Mouse (Mus musculus): ENCODE data around the gene Mylip. TPM values are rescaled to one million over a fixed set of nuclear protein-coding genes. Genes with fewer than 3 reads are reported as not detected.
A peak's percentile ranks its signal among the peaks of the same experiment; 100 is the strongest.

Gene Mylip
- polyA plus RNA-seq, 1 experiment from 2014 or later, result 5.2 TPM

GRCm38 (mm10) chr13:45413066-45413465 lies 23.5 kb downstream of the Mylip start:
- H3K4me2 ChIP-seq (replicated peaks), result no peak overlapping the region
- H3K27me3 ChIP-seq, result no peaks in the 10 kb centered on the region
- 0 out of 2 replicates have a peak, but pooled peaks cover 5% of the 10 kb centered on the region for H3K36me3 ChIP-seq
- H3K27ac ChIP-seq (replicated peaks), result no peak overlapping the region
- H3K9me3 ChIP-seq, result no peaks in the 10 kb centered on the region
- H3K9ac ChIP-seq (replicated peaks), result no peak overlapping the region
- H3K4me1 ChIP-seq, result peaks cover 9% of the 10 kb centered on the region
- 95% methylated on average over 1 of the region's 1 CpGs for WGBS
- H3K4me3 ChIP-seq, result no peak overlapping the region
- ATAC-seq (replicated peaks), result no peak

- Histone ChIP-seq H3K4me2 (replicated peaks) (no peak overlapping the region), H3K9ac (replicated peaks) (no peak overlapping the region), H3K27ac (replicated peaks) (no peak overlapping the region), H3K9me3 (no peaks in the 10 kb centered on the region), H3K27me3 (0 out of 2 replicates have a peak, but pooled peaks cover 3% of the 10 kb centered on the region), H3K4me3 (no peak overlapping the region), H3K4me1 (peaks cover 9% of the 10 kb centered on the region), H3K36me3 (no peaks in the 10 kb centered on the region)
- no peak for ATAC-seq (replicated peaks)
- 70% methylated on average over 9 of the region's 9 CpGs for WGBS
Observed at GRCm38 (mm10) chr13:45414031-45414430, 24.5 kb downstream of the Mylip start.

DNA sequence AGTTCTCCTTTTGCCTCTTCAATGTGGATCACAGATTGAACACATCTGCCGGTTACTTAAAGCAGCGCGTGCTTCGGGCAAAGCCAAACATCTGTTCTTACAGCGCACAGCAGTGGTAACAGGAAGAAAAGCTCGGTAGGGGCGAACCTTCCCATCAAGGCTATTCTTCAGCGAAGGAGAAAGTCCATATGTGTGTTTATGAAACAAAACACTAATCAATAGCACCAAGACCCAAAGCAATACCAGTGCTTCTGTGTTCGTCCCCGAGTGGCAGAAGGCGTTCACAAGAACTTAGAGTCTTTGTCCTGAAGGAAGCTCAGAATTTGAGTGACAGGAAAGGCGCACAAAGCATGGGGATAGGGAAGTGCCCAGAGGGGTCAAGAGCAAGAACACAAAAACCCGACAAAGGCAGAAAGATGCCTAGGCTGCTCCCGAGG lies 27.1 kb downstream of the Mylip start:
- WGBS, result 19% methylated on average over 14 of the region's 14 CpGs
- 0 out of 2 replicates have a peak overlapping the region, but pooled peaks have one; percentile 22 for H3K9ac ChIP-seq (replicated peaks)
- ATAC-seq (replicated peaks), result no peak
- H3K9me3 ChIP-seq, result no peaks in the 10 kb centered on the region
- peak overlapping the region; percentile 36 for H3K4me2 ChIP-seq (replicated peaks)
- peaks cover 13% of the 10 kb centered on the region for H3K4me1 ChIP-seq
- H3K27ac ChIP-seq (replicated peaks), result no peak overlapping the region
- peak overlapping the region; percentile 21 for H3K4me3 ChIP-seq
- 0 out of 2 replicates have a peak, but pooled peaks cover 3% of the 10 kb centered on the region for H3K27me3 ChIP-seq
- H3K36me3 ChIP-seq, result no peaks in the 10 kb centered on the region

DNA sequence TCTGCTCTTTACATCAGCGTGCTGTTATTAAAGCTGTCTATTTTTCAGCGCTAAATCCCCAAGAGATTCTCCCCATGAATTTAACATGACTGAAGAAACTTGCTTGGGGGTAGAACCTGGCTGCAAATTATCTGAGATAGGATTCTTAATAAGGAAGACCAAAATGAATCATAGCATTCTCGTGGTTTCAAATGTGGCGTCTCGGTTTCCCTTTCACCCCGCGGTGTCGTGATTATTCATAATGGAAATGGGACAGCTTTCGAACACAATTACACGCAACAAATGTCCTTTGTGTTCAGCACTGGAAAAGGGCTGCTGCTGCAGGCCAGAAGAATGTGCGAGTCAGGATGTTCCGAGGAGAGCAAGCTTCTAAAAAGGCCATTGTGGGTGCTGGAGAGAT lies 29.4 kb downstream of the Mylip start:
- Histone ChIP-seq H3K9ac (replicated peaks) (no peak overlapping the region), H3K4me1 (peaks cover 29% of the 10 kb centered on the region), H3K9me3 (no peaks in the 10 kb centered on the region), H3K36me3 (no peaks in the 10 kb centered on the region), H3K4me2 (replicated peaks) (no peak overlapping the region), H3K27me3 (0 out of 2 replicates have a peak, but pooled peaks cover 3% of the 10 kb centered on the region), H3K27ac (replicated peaks) (peak overlapping the region; percentile 40; the same call in 1 of the 2 replicates), H3K4me3 (no peak overlapping the region)
- WGBS, result 47% methylated on average over 12 of the region's 12 CpGs
- no peak for ATAC-seq (replicated peaks)

- peak; percentile 85 for ATAC-seq (replicated peaks)
- H3K27ac ChIP-seq (replicated peaks), result no peak overlapping the region
- no peak overlapping the region for H3K4me3 ChIP-seq
- H3K4me1 ChIP-seq, result peaks cover 20% of the 10 kb centered on the region
- no peak overlapping the region for H3K9ac ChIP-seq (replicated peaks)
- no peaks in the 10 kb centered on the region for H3K36me3 ChIP-seq
- 0 out of 2 replicates have a peak, but pooled peaks cover 6% of the 10 kb centered on the region for H3K27me3 ChIP-seq
- 26% methylated on average over 13 of the region's 13 CpGs for WGBS
- H3K4me2 ChIP-seq (replicated peaks), result peak overlapping the region; percentile 12; the same call in 1 of the 2 replicates
- H3K9me3 ChIP-seq, result no peaks in the 10 kb centered on the region
Observed at GRCm38 (mm10) chr13:45422251-45422650, 32.7 kb downstream of the Mylip start.

DNA sequence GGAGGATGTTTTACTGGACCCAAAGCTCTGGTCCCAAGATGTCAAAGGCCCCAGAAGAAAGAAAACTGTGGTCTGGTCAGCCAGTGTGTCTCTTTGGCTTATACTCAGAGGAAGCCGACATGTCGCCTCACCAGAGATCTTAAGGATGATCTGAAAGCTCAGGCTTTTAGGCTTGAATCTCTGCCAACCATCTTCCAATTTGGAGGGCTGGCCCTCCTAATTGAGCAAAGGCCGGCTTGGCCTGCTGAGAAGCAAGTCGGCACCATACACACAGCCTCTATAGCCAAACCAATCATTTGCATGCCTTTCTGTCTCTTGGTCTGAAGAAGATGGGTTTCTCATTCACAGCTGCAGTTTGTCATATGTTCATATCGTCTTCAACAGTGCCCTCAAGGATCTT lies 33.2 kb downstream of the Mylip start:
- 20% methylated on average over 5 of the region's 5 CpGs for WGBS
- Histone ChIP-seq H3K9me3 (no peaks in the 10 kb centered on the region), H3K4me1 (peaks cover 20% of the 10 kb centered on the region), H3K4me2 (replicated peaks) (peak overlapping the region; percentile 12; the same call in 1 of the 2 replicates), H3K27me3 (0 out of 2 replicates have a peak, but pooled peaks cover 6% of the 10 kb centered on the region), H3K36me3 (no peaks in the 10 kb centered on the region), H3K4me3 (no peak overlapping the region), H3K9ac (replicated peaks) (no peak overlapping the region), H3K27ac (replicated peaks) (no peak overlapping the region)
- ATAC-seq (replicated peaks), result no peak

DNA sequence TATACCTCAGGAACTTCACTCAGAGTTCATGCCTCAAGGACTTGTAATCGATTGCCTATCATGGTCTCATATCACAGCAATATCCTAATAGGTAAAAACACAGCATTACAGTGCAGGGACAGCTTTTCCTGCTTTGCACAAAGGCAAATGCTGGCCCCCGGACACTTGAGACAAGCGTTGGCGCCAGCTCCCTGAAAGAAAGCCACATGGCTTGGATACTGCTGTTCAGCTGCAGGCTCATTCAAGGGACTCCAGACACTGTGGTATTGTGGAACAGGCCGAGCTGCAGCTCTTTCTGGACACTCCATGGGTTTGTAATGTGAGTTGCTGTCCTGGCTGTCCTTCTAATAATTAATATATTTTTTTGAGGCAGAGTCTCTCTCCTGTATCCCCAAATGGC lies 34.4 kb downstream of the Mylip start:
- WGBS, result 67% methylated on average over 5 of the region's 5 CpGs
- no peaks in the 10 kb centered on the region for H3K36me3 ChIP-seq
- no peak overlapping the region for H3K9ac ChIP-seq (replicated peaks)
- 0 out of 2 replicates have a peak, but pooled peaks cover 3% of the 10 kb centered on the region for H3K27me3 ChIP-seq
- H3K4me2 ChIP-seq (replicated peaks), result no peak overlapping the region
- H3K4me1 ChIP-seq, result peaks cover 20% of the 10 kb centered on the region
- H3K27ac ChIP-seq (replicated peaks), result no peak overlapping the region
- no peaks in the 10 kb centered on the region for H3K9me3 ChIP-seq
- ATAC-seq (replicated peaks), result no peak
- H3K4me3 ChIP-seq, result no peak overlapping the region

DNA sequence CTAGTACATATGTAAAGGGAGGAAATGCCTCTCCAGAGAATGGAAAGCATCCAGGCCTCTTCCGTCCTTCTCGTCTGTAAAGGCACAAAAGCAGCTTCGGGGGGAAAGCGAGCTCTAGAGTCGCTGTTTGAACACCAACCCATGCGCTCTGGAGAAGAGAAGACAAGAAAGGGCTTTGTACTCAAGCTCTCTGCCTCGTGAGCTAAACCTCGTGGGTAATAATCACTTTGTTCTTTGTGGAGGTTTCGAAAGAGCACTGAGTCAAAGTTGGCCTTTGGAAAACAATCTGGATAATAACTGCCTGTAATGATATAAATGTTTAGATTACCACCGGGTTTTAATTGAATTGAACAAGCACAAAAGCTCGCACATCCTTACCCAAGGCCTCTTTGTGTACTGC lies 39.7 kb downstream of the Mylip start:
- no peak overlapping the region for H3K27ac ChIP-seq (replicated peaks)
- 11% methylated on average over 11 of the region's 11 CpGs for WGBS
- no peak for ATAC-seq (replicated peaks)

DNA sequence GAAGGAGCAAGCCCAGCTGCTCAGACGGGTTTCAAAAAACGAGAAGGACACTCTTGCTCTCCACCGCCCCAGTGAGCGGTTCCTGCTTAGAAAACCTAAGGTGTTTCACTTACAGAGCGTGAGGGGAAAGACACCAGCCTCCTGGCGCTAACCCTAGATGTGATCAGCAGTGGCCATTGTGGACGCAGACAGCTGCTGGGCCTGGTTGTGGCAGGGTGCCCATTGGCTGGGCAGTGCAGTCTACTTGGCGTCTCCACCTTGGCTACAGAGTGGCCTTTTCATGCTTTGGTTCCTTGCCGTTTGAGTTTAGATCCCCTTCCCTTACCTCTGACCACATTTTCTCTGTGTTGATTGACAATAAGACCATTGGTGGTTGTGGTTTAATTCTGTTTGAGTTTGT lies 47.6 kb downstream of the Mylip start:
- no peak overlapping the region for H3K27ac ChIP-seq (replicated peaks)
- no peak overlapping the region for H3K4me2 ChIP-seq (replicated peaks)
- no peaks in the 10 kb centered on the region for H3K27me3 ChIP-seq
- ATAC-seq (replicated peaks), result no peak
- no peak overlapping the region for H3K4me3 ChIP-seq
- H3K9me3 ChIP-seq, result no peaks in the 10 kb centered on the region
- no peaks in the 10 kb centered on the region for H3K4me1 ChIP-seq
- WGBS, result 84% methylated on average over 9 of the region's 9 CpGs
- no peaks in the 10 kb centered on the region for H3K36me3 ChIP-seq
- H3K9ac ChIP-seq (replicated peaks), result no peak overlapping the region

More for the DNA sequence above, 39.7 kb downstream of the Mylip start:
- no peaks in the 10 kb centered on the region for H3K9me3 ChIP-seq
- H3K4me3 ChIP-seq, result no peak overlapping the region
- H3K4me1 ChIP-seq, result no peaks in the 10 kb centered on the region; the same call in 1 of the 2 replicates
- no peaks in the 10 kb centered on the region for H3K36me3 ChIP-seq
- H3K27me3 ChIP-seq, result 0 out of 2 replicates have a peak, but pooled peaks cover 3% of the 10 kb centered on the region
- H3K9ac ChIP-seq (replicated peaks), result no peak overlapping the region
- no peak overlapping the region for H3K4me2 ChIP-seq (replicated peaks)

DNA sequence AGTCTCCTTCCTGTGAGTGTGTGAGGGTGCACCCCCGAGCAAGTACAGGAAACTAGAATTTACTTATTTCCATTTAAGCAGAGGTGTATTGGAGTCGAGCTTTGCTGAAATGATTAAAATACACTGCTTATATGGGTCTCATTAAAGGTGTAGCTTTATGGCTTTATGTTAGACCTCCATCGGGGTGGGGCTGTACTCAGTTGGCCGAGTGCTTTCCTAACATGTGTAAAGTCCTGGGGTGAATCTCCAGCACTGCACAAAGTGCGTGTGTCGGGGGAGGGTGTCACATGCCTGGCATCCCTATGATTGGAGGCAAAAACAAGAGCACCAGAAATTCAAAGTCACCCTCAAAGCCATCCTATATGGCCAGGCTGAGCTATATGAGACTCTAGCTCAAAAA lies 49.3 kb downstream of the Mylip start:
- no peak for ATAC-seq (replicated peaks)
- no peak overlapping the region for H3K9ac ChIP-seq (replicated peaks)
- no peaks in the 10 kb centered on the region for H3K36me3 ChIP-seq
- H3K4me1 ChIP-seq, result no peaks in the 10 kb centered on the region
- H3K4me3 ChIP-seq, result no peak overlapping the region
- no peak overlapping the region for H3K4me2 ChIP-seq (replicated peaks)
- H3K9me3 ChIP-seq, result no peaks in the 10 kb centered on the region
- 88% methylated on average over 6 of the region's 6 CpGs for WGBS
- H3K27me3 ChIP-seq, result no peaks in the 10 kb centered on the region
- no peak overlapping the region for H3K27ac ChIP-seq (replicated peaks)

DNA sequence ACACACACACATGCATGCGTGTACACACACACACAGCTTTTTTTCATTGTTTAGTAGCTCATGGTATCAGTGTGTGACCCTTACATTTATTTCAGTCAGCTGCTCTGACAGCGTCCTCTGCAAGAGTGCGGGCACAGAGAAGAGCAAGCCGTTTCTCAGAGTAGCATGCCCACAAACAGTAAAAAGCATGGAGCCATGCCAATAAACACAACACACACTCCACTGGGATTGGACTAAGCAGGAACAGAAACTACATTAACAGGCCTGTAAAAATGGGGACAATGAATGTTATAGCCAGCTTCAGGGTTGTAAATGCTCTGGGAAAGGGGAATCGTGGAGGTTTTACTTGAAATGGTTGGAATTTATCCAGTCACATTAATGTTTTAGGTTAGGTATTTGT lies 50.7 kb downstream of the Mylip start:
- Histone ChIP-seq H3K36me3 (no peaks in the 10 kb centered on the region), H3K27ac (replicated peaks) (no peak overlapping the region), H3K4me1 (no peaks in the 10 kb centered on the region), H3K9ac (replicated peaks) (no peak overlapping the region), H3K27me3 (no peaks in the 10 kb centered on the region), H3K4me2 (replicated peaks) (no peak overlapping the region), H3K9me3 (no peaks in the 10 kb centered on the region), H3K4me3 (no peak overlapping the region)
- WGBS, result 72% methylated on average over 5 of the region's 5 CpGs
- ATAC-seq (replicated peaks), result no peak

DNA sequence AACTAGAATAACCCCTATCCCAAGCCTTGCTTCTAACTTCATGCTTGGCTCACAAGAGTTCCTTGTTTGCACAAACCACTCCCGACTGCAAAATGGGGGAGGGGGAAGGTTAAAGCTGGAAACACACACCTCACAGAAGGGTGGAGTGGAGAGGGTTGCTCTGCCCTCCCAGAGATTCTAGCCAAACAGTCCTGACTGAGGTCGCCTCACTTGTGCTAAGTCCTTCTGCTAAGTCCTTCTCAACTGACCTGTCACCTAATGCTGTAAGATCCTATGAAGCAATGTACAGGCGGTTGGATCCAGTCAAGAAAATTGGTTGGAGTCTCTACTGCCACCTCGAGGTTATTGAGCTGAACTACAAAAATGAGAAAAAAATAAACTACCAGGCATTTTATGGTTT lies 52.9 kb downstream of the Mylip start:
- Histone ChIP-seq H3K9me3 (no peaks in the 10 kb centered on the region), H3K4me1 (no peaks in the 10 kb centered on the region), H3K27me3 (no peaks in the 10 kb centered on the region), H3K4me3 (no peak overlapping the region), H3K9ac (replicated peaks) (no peak overlapping the region), H3K36me3 (no peaks in the 10 kb centered on the region), H3K4me2 (replicated peaks) (no peak overlapping the region), H3K27ac (replicated peaks) (no peak overlapping the region)
- ATAC-seq (replicated peaks), result no peak
- WGBS, result 27% methylated on average over 4 of the region's 4 CpGs

DNA sequence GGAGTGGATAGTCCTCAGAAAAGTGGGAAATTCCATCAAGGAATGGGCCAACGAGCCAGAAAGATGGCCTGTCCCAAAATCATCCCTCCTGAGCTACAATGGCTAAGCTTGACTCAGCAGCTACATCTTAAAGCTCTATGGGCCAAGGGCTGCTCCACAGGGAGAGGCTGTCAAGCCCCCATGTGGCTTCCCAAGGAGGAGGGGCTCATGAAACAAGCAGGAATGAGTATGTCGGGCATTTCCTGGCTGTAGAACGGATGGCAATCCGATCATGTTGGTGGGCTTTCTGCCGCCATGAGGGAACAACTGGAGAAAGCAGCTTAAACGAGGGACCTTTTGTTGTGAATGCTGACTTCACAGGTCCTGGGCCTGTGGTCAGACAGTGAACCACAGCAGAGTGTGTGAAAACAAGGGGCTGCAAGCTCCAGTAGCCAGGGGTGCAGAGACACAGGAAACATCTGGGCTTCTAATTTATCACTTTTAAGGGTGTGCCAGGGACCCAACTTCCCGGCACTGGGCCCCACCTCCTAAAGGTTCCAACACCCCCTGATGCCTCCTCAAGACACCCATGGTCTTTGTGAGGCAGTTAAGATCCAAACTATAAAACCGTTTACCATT lies 53.5 kb downstream of the Mylip start:
- H3K4me1 ChIP-seq, result no peaks in the 10 kb centered on the region
- ATAC-seq (replicated peaks), result no peak
- no peak overlapping the region for H3K9ac ChIP-seq (replicated peaks)
- H3K27ac ChIP-seq (replicated peaks), result no peak overlapping the region
- 70% methylated on average over 8 of the region's 8 CpGs for WGBS
- H3K4me2 ChIP-seq (replicated peaks), result no peak overlapping the region
- no peak overlapping the region for H3K4me3 ChIP-seq
- H3K9me3 ChIP-seq, result no peaks in the 10 kb centered on the region
- no peaks in the 10 kb centered on the region for H3K36me3 ChIP-seq
- H3K27me3 ChIP-seq, result no peaks in the 10 kb centered on the region
